Mouse (Mus musculus): ENCODE data around the gene Vmn2r109. TPM values are rescaled to one million over a fixed set of nuclear protein-coding genes. Genes with fewer than 3 reads are reported as not detected.
"Not testable (repeated sequence)": the region's sequence is repeated elsewhere in the genome, so short reads cannot be mapped to it uniquely, and the experiment has no call there.

The Vmn2r109 gene
- not detected in 2 replicates for polyA plus RNA-seq (2015; fragmentation: Nextera tagmentation; extraction: Ambion mirVana)

DNA sequence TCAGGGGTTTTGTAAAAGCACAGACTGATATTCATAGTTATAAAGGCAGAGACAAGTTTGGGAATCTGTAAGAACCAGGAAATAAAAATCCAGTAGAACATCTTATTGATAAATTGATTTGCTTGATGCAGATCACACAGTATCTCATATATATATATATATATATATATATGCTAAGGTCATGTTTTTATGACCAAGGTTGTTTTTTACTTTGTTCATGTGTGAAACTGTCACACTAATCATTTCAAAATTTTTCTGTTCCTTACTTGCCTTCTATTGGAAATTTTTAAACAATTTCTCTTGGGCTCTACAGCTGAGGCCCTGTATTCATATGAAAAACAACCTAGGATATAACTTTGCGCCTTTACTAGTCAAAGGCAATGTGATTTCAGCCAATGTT is at the start of gene Vmn2r109:
Gene Vmn2r109, minus strand, starts transcription at position 101 of the 400 bp plus-strand sequence.
- ATAC-seq (replicated peaks; ENCODE audit: low FRiP score): no peak
- H3K4me3 ChIP-seq (replicated peaks): no peak within 1 kb of the TSS
- H3K27ac ChIP-seq: no peak within 1 kb of the TSS
- no peaks in the 10 kb centered on the region for H3K4me1 ChIP-seq
- no peaks in the 10 kb centered on the region for H3K36me3 ChIP-seq
- H3K9ac ChIP-seq: no peak within 1 kb of the TSS
- no peaks in the 10 kb centered on the region for H3K9me3 ChIP-seq (replicated peaks)
- no peaks in the 10 kb centered on the region for H3K27me3 ChIP-seq
- WGBS: 90% methylated on average over 1 of the region's 1 CpGs
- H3K4me2 ChIP-seq: no peak within 1 kb of the TSS

DNA sequence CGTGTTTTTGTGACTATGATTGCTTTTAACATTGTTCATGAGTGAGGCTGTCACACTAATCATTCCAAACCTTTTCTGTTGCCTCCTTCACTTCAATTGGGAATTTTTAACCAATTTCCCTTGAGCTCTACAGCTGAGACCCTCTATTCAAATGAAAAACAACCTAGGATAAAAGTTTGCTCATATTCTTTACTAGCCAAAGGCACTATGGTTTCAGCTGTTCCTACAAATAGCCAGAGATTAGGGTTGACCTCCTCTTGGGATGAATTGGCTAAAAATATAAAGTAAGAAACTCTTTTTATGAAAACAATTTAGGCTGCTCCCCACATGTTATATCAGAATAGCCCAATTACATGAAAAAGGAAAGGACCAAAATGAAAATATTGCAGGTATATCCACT is 31.8 kb upstream of the Vmn2r109 start, which contains the start of gene Vmn2r110:
Gene Vmn2r110, minus strand, starts transcription at position 101 of the 400 bp plus-strand sequence.
- H3K4me2 ChIP-seq: no peak within 1 kb of the TSS
- 47% methylated on average over 1 of the region's 1 CpGs for WGBS
- no peak for ATAC-seq (replicated peaks; ENCODE audit: low FRiP score)
- H3K36me3 ChIP-seq: no peaks in the 10 kb centered on the region
- H3K9ac ChIP-seq: no peak within 1 kb of the TSS
- H3K4me1 ChIP-seq: no peaks in the 10 kb centered on the region
- no peak within 1 kb of the TSS for H3K27ac ChIP-seq
- H3K27me3 ChIP-seq: no peaks in the 10 kb centered on the region
- no peaks in the 10 kb centered on the region for H3K9me3 ChIP-seq (replicated peaks)
- no peak within 1 kb of the TSS for H3K4me3 ChIP-seq (replicated peaks)

DNA sequence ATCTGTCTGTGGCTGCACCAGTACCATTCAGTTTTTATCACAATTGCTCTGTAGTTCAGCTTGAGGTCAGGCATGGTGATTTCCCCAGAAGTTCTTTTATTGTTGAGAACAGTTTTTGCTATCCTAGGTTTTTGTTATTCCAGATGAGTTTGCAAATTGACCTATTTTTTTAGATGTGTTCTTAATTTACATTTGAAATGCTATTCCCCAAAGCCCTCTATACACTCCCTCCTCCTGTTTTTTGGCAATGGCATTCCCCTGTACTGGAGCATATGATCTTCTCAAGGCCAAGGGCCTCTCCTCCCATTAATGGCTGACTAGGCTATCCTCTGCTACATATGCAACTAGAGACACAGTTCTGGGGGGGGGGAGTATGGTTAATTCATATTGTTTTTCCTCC is 56.3 kb downstream of the Vmn2r109 start:
- H3K27me3 ChIP-seq; H3K9me3 ChIP-seq (replicated peaks); H3K4me2 ChIP-seq; H3K9ac ChIP-seq; ATAC-seq (replicated peaks; ENCODE audit: low FRiP score); H3K27ac ChIP-seq; H3K36me3 ChIP-seq; H3K4me1 ChIP-seq; H3K4me3 ChIP-seq (replicated peaks): not testable (repeated sequence)

DNA sequence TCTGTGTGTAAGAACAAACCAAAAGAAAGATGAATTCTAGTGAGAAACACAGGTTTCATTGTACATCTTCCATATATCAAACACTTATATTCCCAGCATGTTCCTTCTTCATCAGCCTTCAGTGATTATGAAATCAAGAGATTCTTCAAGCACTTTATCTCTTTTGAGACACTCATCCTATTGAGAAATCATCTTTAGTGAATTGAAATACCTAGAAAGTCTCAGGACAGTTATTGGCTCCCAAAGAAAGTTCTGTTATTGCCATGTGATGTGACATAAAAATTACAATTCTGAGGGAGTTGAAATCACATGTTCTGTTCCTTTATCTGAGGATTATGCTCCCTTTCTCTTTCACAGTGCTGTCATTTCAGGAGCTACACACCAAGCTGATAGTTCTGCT is 66.7 kb downstream of the Vmn2r109 start, which contains the start of gene Vmn1r225:
Gene Vmn1r225, plus strand, starts transcription at position 301 of the 400 bp plus-strand sequence.
- Histone ChIP-seq H3K36me3 (no peaks in the 10 kb centered on the region), H3K4me1 (no peaks in the 10 kb centered on the region), H3K4me3 (replicated peaks) (no peak within 1 kb of the TSS), H3K9me3 (replicated peaks) (no peaks in the 10 kb centered on the region; the same call in none of the 2 replicates), H3K4me2 (no peak within 1 kb of the TSS), H3K27me3 (no peaks in the 10 kb centered on the region), H3K9ac (no peak within 1 kb of the TSS), H3K27ac (no peak within 1 kb of the TSS)
- no peak for ATAC-seq (replicated peaks; ENCODE audit: low FRiP score)

Other genes with a start within 250 kb of the Vmn2r109 start
- gene Vmn2r107, start 219.5 kb downstream of the Vmn2r109 start, polyA plus RNA-seq (2015; fragmentation: Nextera tagmentation; extraction: Ambion mirVana): not detected in 2 replicates
- gene Vmn1r224, start 150.6 kb downstream of the Vmn2r109 start, polyA plus RNA-seq (2015; fragmentation: Nextera tagmentation; extraction: Ambion mirVana): not detected in 2 replicates
- not detected in 2 replicates for gene Vmn2r108, start 83.4 kb downstream of the Vmn2r109 start, polyA plus RNA-seq (2015; fragmentation: Nextera tagmentation; extraction: Ambion mirVana)
- gene Vmn1r225, start 66.6 kb downstream of the Vmn2r109 start, polyA plus RNA-seq (2015; fragmentation: Nextera tagmentation; extraction: Ambion mirVana): not detected in 2 replicates
- gene Vmn2r110, start 31.7 kb upstream of the Vmn2r109 start, polyA plus RNA-seq (2015; fragmentation: Nextera tagmentation; extraction: Ambion mirVana): 0.01 and 0.03 TPM in 2 replicates
- gene Fpr-rs3, start 60.1 kb upstream of the Vmn2r109 start, polyA plus RNA-seq (2015; fragmentation: Nextera tagmentation; extraction: Ambion mirVana): not detected in 2 replicates
- not detected in 2 replicates for gene Vmn1r226, start 118.1 kb upstream of the Vmn2r109 start, polyA plus RNA-seq (2015; fragmentation: Nextera tagmentation; extraction: Ambion mirVana)
- not detected in 2 replicates for gene Vmn1r227, start 165.1 kb upstream of the Vmn2r109 start, polyA plus RNA-seq (2015; fragmentation: Nextera tagmentation; extraction: Ambion mirVana)
- not detected in 2 replicates for gene Vmn1r228, start 221.4 kb upstream of the Vmn2r109 start, polyA plus RNA-seq (2015; fragmentation: Nextera tagmentation; extraction: Ambion mirVana)
- not detected in 2 replicates for gene Vmn1r229, start 246.8 kb upstream of the Vmn2r109 start, polyA plus RNA-seq (2015; fragmentation: Nextera tagmentation; extraction: Ambion mirVana)